Mouse (Mus musculus) heart, embryonic 10.5 days (tissue): Measurements from ENCODE around the gene Acad12. TPM values are rescaled to one million over a fixed set of nuclear protein-coding genes. Genes with fewer than 3 reads are reported as not detected.

Experiments
- DNase-seq: peaks from one replicate; pipeline ENCODE4 v3.0.0-alpha.2; 2017; ENCODE audit warnings: low spot score
- H3K27ac ChIP-seq: fragments of 300-500 bp; sonication (generic); 2 replicates; pipeline ENCODE4 v1.5.1; 2016; ENCODE audit warnings: mild to moderate bottlenecking
- H3K27me3 ChIP-seq: fragments of 300-500 bp; sonication (generic); 2 replicates; pipeline ENCODE4 v1.6.1; 2016; ENCODE audit warnings: mild to moderate bottlenecking; ENCODE audit not compliant: poor library complexity, insufficient read depth, severe bottlenecking
- H3K36me3 ChIP-seq: fragments of 300-500 bp; sonication (generic); 2 replicates; pipeline ENCODE4 v1.6.1; 2016; ENCODE audit warnings: mild to moderate bottlenecking, moderate library complexity
- H3K4me1 ChIP-seq: fragments of 300-500 bp; sonication (generic); 2 replicates; pipeline ENCODE4 v1.6.1; 2016; ENCODE audit warnings: mild to moderate bottlenecking
- H3K4me3 ChIP-seq: fragments of 300-500 bp; sonication (generic); 2 replicates; pipeline ENCODE4 v1.5.1; 2016; ENCODE audit warnings: mild to moderate bottlenecking, moderate library complexity
- H3K9me3 ChIP-seq: fragments of 300-500 bp; sonication (generic); 2 replicates; pipeline ENCODE4 v1.6.1; 2016; ENCODE audit warnings: mild to moderate bottlenecking, moderate library complexity
- whole genome bisulfite sequencing: fragments of 180-500 bp; shearing (Covaris S2); methylation state at CpG from one replicate; pipeline ENCODE4 v1.1.7; 2016; 5-methylcytosine and 5-hydroxymethylcytosine counted together
- polyA plus RNA-seq: library from polyadenylated mRNA; unstranded; fragments of >200 nt; fragmentation: Nextera tagmentation; extraction: Ambion mirVana; gene quantifications from 2 replicates; pipeline ENCODE4 v1.2.1, GENCODE M21; 2016

Gene Acad12
- polyA plus RNA-seq, 1 experiment from 2014 or later = 4.7 TPM

GRCm38 (mm10) chr5:121601547-121602299 lies 17.0 kb downstream of the Acad12 start:
- peaks cover 15% of the 10 kb centered on the region; the same call in 1 of the 2 replicates for H3K27me3 ChIP-seq
- no peak overlapping the region for H3K4me3 ChIP-seq
- 22% methylated on average over 9 of the region's 9 CpGs for WGBS
- H3K9me3 ChIP-seq = no peaks in the 10 kb centered on the region
- no peak overlapping the region; the same call in 1 of the 2 replicates for H3K27ac ChIP-seq
- H3K36me3 ChIP-seq = no peaks in the 10 kb centered on the region
- peak; percentile 91 for DNase-seq
- H3K4me1 ChIP-seq = peaks cover 13% of the 10 kb centered on the region; the same call in 1 of the 2 replicates

DNA sequence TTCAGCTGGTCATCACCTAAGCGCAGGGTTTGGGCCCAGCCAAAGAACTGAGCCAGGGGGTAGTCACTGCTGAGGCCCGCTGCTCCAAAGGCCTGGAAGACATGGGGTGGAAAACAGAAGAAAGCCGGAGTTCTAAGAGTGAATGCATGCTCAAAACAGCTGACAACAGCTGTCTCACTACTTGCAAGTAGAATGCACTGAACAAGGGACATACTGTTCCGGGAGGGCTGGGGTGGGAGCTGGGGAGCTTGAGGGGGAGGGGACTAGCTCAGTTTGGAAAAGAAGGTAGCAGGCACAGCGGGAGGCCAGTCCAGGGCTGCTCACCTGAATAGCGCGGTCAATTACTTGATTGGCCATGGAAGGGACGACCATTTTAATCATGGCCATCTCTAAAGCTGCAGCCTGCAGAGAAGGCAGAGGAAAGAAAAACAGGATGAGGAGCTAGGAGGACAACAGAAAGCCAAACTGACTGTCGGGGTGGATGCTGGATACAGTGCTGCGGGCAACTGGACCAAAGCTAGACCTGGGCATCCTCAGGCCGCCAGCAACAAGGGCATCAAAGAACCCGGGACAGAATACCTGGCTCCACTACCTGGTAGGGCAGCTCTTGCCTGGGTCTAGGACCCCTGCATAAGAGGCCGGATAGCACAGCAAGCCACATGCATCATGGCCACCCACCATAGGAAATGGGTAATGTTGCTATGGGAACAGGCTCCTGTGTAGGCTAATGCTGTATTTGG lies 19.7 kb downstream of the Acad12 start:
- Histone ChIP-seq H3K4me1 (peaks cover 23% of the 10 kb centered on the region), H3K9me3 (no peaks in the 10 kb centered on the region), H3K36me3 (no peaks in the 10 kb centered on the region), H3K27me3 (peaks cover 15% of the 10 kb centered on the region; the same call in 1 of the 2 replicates), H3K4me3 (no peak overlapping the region), H3K27ac (no peak overlapping the region)
- 65% methylated on average over 13 of the region's 13 CpGs for WGBS
- no peak for DNase-seq

GRCm38 (mm10) chr5:121597991-121598537 lies 20.7 kb downstream of the Acad12 start:
- WGBS = 78% methylated on average over 7 of the region's 7 CpGs
- no peak for DNase-seq
- Histone ChIP-seq H3K4me3 (no peak overlapping the region), H3K36me3 (no peaks in the 10 kb centered on the region), H3K9me3 (no peaks in the 10 kb centered on the region), H3K4me1 (peaks cover 32% of the 10 kb centered on the region), H3K27ac (no peak overlapping the region), H3K27me3 (peaks cover 15% of the 10 kb centered on the region; the same call in 1 of the 2 replicates)

- Histone ChIP-seq H3K4me3 (no peak overlapping the region), H3K4me1 (peaks cover 39% of the 10 kb centered on the region), H3K9me3 (no peaks in the 10 kb centered on the region), H3K27me3 (peaks cover 15% of the 10 kb centered on the region; the same call in 1 of the 2 replicates), H3K36me3 (no peaks in the 10 kb centered on the region), H3K27ac (no peak overlapping the region)
- 61% methylated on average over 4 of the region's 4 CpGs for WGBS
- DNase-seq = no peak
Observed at GRCm38 (mm10) chr5:121597332-121597731, 21.4 kb downstream of the Acad12 start.

GRCm38 (mm10) chr5:121596226-121596625 lies 22.5 kb downstream of the Acad12 start:
- DNase-seq = no peak
- Histone ChIP-seq H3K27ac (no peak overlapping the region), H3K4me1 (peaks cover 39% of the 10 kb centered on the region), H3K27me3 (peaks cover 23% of the 10 kb centered on the region; the same call in 1 of the 2 replicates), H3K4me3 (no peak overlapping the region), H3K9me3 (no peaks in the 10 kb centered on the region), H3K36me3 (no peaks in the 10 kb centered on the region)
- WGBS = 56% methylated on average over 6 of the region's 6 CpGs

GRCm38 (mm10) chr5:121595758-121596157 lies 23.0 kb downstream of the Acad12 start:
- 74% methylated on average over 6 of the region's 6 CpGs for WGBS
- Histone ChIP-seq H3K4me3 (no peak overlapping the region), H3K4me1 (peaks cover 39% of the 10 kb centered on the region), H3K27me3 (peaks cover 25% of the 10 kb centered on the region; the same call in 1 of the 2 replicates), H3K27ac (no peak overlapping the region), H3K36me3 (no peaks in the 10 kb centered on the region), H3K9me3 (no peaks in the 10 kb centered on the region)
- no peak for DNase-seq

DNA sequence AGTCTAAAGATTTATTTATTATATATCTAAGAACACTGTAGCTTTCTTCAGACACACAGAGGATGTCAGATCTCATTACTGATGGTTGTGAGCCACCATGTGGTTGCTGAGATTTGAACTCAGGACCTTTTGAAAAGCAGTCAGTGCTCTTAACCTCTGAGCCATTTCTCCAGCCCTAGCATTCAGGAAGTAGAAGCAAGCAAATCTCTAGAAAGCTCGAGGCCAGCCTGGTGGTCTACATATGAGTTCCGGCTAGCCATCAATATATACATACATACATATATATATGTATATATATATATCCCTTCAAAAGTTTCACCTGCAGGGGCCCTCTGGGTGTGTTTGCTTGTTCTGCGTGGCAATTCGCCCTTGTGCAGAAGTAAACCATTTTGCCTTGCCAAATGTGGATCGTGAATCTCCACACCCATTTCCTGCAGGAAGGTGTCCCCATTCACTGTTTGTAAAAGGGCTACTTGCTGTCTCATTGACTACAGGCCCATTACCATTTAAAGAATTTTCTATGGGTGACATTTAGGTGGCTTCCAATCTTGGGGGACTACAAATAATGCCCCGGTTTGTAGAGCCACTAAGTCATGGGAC lies 23.9 kb downstream of the Acad12 start:
- H3K36me3 ChIP-seq = no peaks in the 10 kb centered on the region
- WGBS = 82% methylated on average over 6 of the region's 6 CpGs
- peaks cover 25% of the 10 kb centered on the region; the same call in 1 of the 2 replicates for H3K27me3 ChIP-seq
- DNase-seq = no peak
- peaks cover 39% of the 10 kb centered on the region for H3K4me1 ChIP-seq
- H3K9me3 ChIP-seq = no peaks in the 10 kb centered on the region
- no peak overlapping the region for H3K4me3 ChIP-seq
- no peak overlapping the region for H3K27ac ChIP-seq

GRCm38 (mm10) chr5:121593451-121594401 lies 25.0 kb downstream of the Acad12 start, which contains the start of gene Aldh2:
Aldh2 (minus strand) TSS chr5:121593824.
- Histone ChIP-seq H3K4me3 (peak within 1 kb of the TSS; percentile 74), H3K27me3 (peaks cover 20% of the 10 kb centered on the region; the same call in 1 of the 2 replicates), H3K36me3 (no peaks in the 10 kb centered on the region), H3K4me1 (peaks cover 39% of the 10 kb centered on the region), H3K27ac (peak within 1 kb of the TSS; percentile 83), H3K9me3 (no peaks in the 10 kb centered on the region)
- 3% methylated on average over 47 of the region's 47 CpGs for WGBS
- peak; percentile 94 for DNase-seq

DNA sequence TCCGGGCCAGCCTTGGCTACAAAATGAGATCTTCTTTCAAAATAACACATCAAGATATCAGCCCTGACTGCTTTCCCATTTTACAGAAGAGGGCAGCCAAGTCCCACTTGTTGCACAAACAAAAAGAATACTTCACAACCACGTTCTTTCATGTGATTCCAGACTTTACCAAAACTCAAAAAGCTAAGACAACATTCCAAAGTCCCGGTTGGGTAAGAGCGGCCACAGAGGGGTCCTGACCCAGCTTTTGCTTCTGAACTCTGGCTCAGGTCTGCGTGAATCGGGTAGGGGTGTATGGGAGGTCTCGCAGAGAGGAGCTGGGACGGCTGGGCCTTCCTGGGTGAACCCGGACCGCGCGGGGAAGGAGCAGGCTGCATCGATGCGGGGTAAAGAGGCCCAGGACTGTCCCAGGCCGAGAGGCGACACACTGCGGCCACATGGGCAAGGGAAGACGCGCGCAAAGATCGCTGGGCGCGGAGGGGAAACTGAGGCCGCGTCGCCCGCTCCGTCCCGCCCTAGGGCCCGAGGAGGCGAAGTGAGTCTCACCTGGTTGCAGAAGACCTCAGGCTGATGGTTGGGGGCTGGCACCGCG lies 25.8 kb downstream of the Acad12 start:
- peaks cover 33% of the 10 kb centered on the region for H3K4me1 ChIP-seq
- H3K36me3 ChIP-seq = no peaks in the 10 kb centered on the region
- peak overlapping the region; percentile 83 for H3K27ac ChIP-seq
- WGBS = 4% methylated on average over 33 of the region's 33 CpGs
- no peak for DNase-seq
- H3K27me3 ChIP-seq = peaks cover 12% of the 10 kb centered on the region; the same call in 1 of the 2 replicates
- H3K9me3 ChIP-seq = no peaks in the 10 kb centered on the region
- H3K4me3 ChIP-seq = peak overlapping the region; percentile 74

DNA sequence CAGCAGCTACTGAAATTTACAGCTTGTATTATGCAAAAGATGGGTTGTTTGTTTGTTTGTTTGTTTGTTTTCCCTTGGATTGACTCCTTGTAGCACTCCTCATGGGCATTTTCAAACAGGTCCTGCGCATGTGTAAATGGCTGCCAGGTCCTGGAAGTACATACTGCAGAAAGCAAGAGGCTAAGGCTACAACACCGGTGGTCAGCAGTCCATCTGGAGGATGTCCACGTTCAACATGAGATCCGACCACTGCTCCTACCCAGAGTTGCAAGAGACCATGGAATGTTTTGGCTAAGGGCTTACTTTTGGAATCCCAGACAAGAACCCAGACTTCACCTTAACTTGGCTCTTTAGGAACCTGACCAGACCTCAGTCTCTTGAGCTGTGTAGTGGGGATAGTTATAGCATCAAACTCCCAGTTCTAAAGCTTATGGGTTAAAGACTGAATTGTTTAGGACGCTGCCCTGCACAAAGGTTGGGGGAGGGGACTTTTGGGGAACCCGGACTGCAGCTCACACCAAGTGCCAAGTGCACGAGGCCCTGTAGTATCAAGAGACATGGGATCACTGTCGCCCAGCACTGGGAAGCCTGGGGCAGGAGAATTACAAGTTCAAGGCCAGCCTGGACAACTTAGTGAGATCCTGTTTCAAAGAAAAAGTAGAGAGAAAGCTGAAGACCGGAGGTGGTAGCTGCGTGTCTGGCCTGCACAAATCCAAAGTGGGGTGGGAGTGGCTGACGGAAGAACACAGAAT lies 26.5 kb downstream of the Acad12 start:
- WGBS = 66% methylated on average over 11 of the region's 11 CpGs
- DNase-seq = no peak
- H3K36me3 ChIP-seq = no peaks in the 10 kb centered on the region
- H3K4me3 ChIP-seq = peak overlapping the region; percentile 74; the same call in 1 of the 2 replicates
- H3K9me3 ChIP-seq = no peaks in the 10 kb centered on the region
- H3K4me1 ChIP-seq = peaks cover 28% of the 10 kb centered on the region
- H3K27ac ChIP-seq = no peak overlapping the region
- peaks cover 10% of the 10 kb centered on the region; the same call in 1 of the 2 replicates for H3K27me3 ChIP-seq
